Mouse (Mus musculus): ENCODE measurements at regions not wholly inside any gene's neighbourhood (a gene's known extent, or its start where the extent isn't known, plus 50 kb on each side); places are given as distances from the start of the nearest gene placed in this dataset.

- no peak for DNase-seq (ENCODE audit: low spot score in 2 of 2)
These were observed 189.3 kb upstream of the Ahr start for GRCm38 (mm10) chr12:35724132-35724531.

- no peak for DNase-seq (ENCODE audit: low spot score in 2 of 2)
These were observed 177.8 kb upstream of the Ahr start for GRCm38 (mm10) chr12:35712671-35713070.

- no peak for DNase-seq (ENCODE audit: low spot score in 2 of 2)
These were observed 176.8 kb upstream of the Ahr start for GRCm38 (mm10) chr12:35711549-35712070.

GRCm38 (mm10) chr12:35710323-35710722, 175.5 kb upstream of the Ahr start:
- DNase-seq (ENCODE audit: low spot score in 2 of 2), result no peak

GRCm38 (mm10) chr12:35703479-35703878, 168.6 kb upstream of the Ahr start:
- DNase-seq (ENCODE audit: low spot score in 2 of 2), result no peak

- DNase-seq (ENCODE audit: low spot score in 2 of 2), result no peak
These were observed 167.8 kb upstream of the Ahr start for GRCm38 (mm10) chr12:35702674-35703073.

GRCm38 (mm10) chr12:35694253-35694652, 159.4 kb upstream of the Ahr start:
- no peak for DNase-seq (ENCODE audit: low spot score in 2 of 2)

- DNase-seq (ENCODE audit: low spot score in 2 of 2), result no peak
These were observed 156.1 kb upstream of the Ahr start for GRCm38 (mm10) chr12:35690914-35691313.

GRCm38 (mm10) chr12:35686231-35686630, 151.4 kb upstream of the Ahr start:
- DNase-seq (ENCODE audit: low spot score in 2 of 2), result no peak

- no peak for DNase-seq (ENCODE audit: low spot score in 2 of 2)
These were observed 150.4 kb upstream of the Ahr start for GRCm38 (mm10) chr12:35685189-35685588.

GRCm38 (mm10) chr12:35681864-35682449, 147.1 kb upstream of the Ahr start:
- no peak for DNase-seq (ENCODE audit: low spot score in 2 of 2)

- no peak for DNase-seq (ENCODE audit: low spot score in 2 of 2)
These were observed 145.1 kb upstream of the Ahr start for GRCm38 (mm10) chr12:35679903-35680302.

- no peak for DNase-seq (ENCODE audit: low spot score in 2 of 2)
These were observed 144.2 kb upstream of the Ahr start for GRCm38 (mm10) chr12:35679025-35679424.

- DNase-seq (ENCODE audit: low spot score in 2 of 2), result peak in 1 of 2 experiments; percentile 5
These were observed 139.6 kb upstream of the Ahr start for GRCm38 (mm10) chr12:35674487-35674886.

- no peak for DNase-seq (ENCODE audit: low spot score in 2 of 2)
These were observed 136.1 kb upstream of the Ahr start for GRCm38 (mm10) chr12:35670980-35671379.

- DNase-seq (ENCODE audit: low spot score in 2 of 2), result no peak
These were observed 133.9 kb upstream of the Ahr start for GRCm38 (mm10) chr12:35668716-35669115.

- no peak for DNase-seq (ENCODE audit: low spot score in 2 of 2)
These were observed 132.9 kb upstream of the Ahr start for GRCm38 (mm10) chr12:35667705-35668104.

GRCm38 (mm10) chr12:35667218-35667617, 132.4 kb upstream of the Ahr start:
- DNase-seq (ENCODE audit: low spot score in 2 of 2), result no peak

GRCm38 (mm10) chr12:35666062-35666461, 131.2 kb upstream of the Ahr start:
- no peak for DNase-seq (ENCODE audit: low spot score in 2 of 2)

GRCm38 (mm10) chr12:35663062-35663461, 128.2 kb upstream of the Ahr start:
- DNase-seq (ENCODE audit: low spot score in 2 of 2), result no peak

GRCm38 (mm10) chr12:35656563-35656962, 121.7 kb upstream of the Ahr start:
- no peak for DNase-seq (ENCODE audit: low spot score in 2 of 2)

- no peak for DNase-seq (ENCODE audit: low spot score in 2 of 2)
These were observed 114.9 kb upstream of the Ahr start for GRCm38 (mm10) chr12:35649772-35650171.

- DNase-seq (ENCODE audit: low spot score in 2 of 2), result no peak
These were observed 107.6 kb upstream of the Ahr start for GRCm38 (mm10) chr12:35642473-35642872.

- DNase-seq (ENCODE audit: low spot score in 2 of 2), result no peak
These were observed 106.9 kb upstream of the Ahr start for GRCm38 (mm10) chr12:35641741-35642140.

All from frontal cortex, postnatal 10 days (tissue).